ENCODE assay signal across 8 mouse cellular contexts in the genomic region with DNA sequence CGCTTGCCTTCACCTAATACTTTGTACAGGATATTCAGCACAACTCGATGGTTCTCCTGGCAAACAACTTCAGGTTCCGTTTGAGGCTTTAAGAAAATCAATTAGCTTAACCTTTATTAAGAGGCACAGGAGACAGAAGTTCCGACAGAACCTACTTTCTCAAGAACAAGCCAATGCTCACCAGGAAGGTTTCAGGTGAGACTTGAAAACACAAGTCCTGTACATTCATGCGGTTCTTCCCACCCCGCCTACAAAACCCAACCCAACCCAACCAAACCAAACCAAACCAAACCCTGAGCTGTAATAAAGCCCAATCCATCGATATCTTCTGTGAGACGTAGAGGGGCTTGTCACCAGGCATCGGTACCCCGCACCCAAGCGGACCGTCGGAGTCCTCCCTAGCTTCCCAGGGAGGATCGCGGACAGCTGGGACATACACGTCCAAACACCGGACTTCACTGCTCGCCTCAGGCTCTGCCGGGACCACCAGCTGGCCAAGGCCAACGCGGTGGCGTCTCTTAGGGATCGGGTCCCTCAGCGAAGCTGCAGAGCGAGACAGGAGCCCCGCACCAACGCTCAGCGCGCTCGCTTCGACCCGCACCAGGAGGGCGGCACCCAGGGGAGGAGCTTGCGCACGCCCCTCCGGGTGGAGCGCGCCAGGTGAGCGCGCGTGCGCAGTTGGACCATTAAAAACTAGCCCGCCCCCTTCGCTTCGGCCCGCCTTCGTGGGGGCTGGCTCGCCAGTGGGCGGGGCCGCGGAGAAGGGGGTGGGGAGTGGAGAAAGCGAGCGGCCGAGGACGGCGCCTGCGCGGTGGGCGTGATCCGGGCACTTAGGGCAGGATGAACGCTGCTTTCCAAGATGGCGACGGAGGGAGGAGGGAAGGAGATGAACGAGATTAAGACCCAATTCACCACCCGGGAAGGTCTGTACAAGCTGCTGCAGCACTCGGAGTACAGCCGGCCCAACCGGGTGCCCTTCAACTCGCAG. TPM values are rescaled to one million over a fixed set of nuclear protein-coding genes. Genes with fewer than 3 reads are reported as not detected.
DNase-seq lines count a peak whose midpoint lies in the region; ATAC-seq and TF ChIP-seq lines count a peak whose summit lies in the region.

A gene (plus strand): TSS at position 775 of the 988 bp plus-strand sequence.

- no peak for TF ChIP-seq RAD21 in CH12.LX (IDR thresholded peaks at IDR 0.05; ENCODE audit: low read depth, low read length)

- H3K4me1 ChIP-seq in CH12.LX (ENCODE audit: control insufficient read depth in 1 of 2, insufficient read depth in 2 of 2) = peaks cover 3 to 24% of the 10 kb centered on the region in 2 experiments
- H3K4me1 ChIP-seq in forebrain, embryonic 12.5 days = peaks cover 23% of the 10 kb centered on the region
- H3K4me1 ChIP-seq in heart, postnatal 0 days (ENCODE audit: control insufficient read depth, insufficient read depth) = peaks cover 8% of the 10 kb centered on the region
- H3K4me1 ChIP-seq in liver, embryonic 16.5 days (ENCODE audit: control insufficient read depth, low read depth, low read length) = peaks cover 20% of the 10 kb centered on the region
- peaks cover 26% of the 10 kb centered on the region for H3K4me1 ChIP-seq in neural tube, embryonic 13.5 days (replicated peaks)
- H3K4me1 ChIP-seq in testis, adult 2 months (ENCODE audit: control insufficient read depth, insufficient read depth, low read length) = peaks cover 7% of the 10 kb centered on the region

- TF ChIP-seq POLR2A in CH12.LX (IDR thresholded peaks at IDR 0.05; ENCODE audit: low read depth, low read length) = peak; percentile 80
- peak; percentile 92 for TF ChIP-seq POLR2A in testis, adult 2 months (IDR thresholded peaks at IDR 0.05; ENCODE audit: control insufficient read depth, low read depth, low read length)

- H3K27me3 ChIP-seq in CH12.LX (replicated peaks) = peaks cover 14% of the 10 kb centered on the region
- H3K27me3 ChIP-seq in forebrain, embryonic 12.5 days = peaks cover 21% of the 10 kb centered on the region
- H3K27me3 ChIP-seq in heart, postnatal 0 days (ENCODE audit: control insufficient read depth, insufficient read depth, low read length) = no peaks in the 10 kb centered on the region
- peaks cover 7% of the 10 kb centered on the region for H3K27me3 ChIP-seq in liver, embryonic 16.5 days (ENCODE audit: control insufficient read depth, insufficient read depth, low read depth, low read length)
- H3K27me3 ChIP-seq in neural tube, embryonic 13.5 days = no peaks in the 10 kb centered on the region; the same call in none of the 2 replicates
- no peaks in the 10 kb centered on the region for H3K27me3 ChIP-seq in testis, adult 2 months (ENCODE audit: control insufficient read depth, insufficient read depth, low read length)

- no peak for TF ChIP-seq EP300 in CH12.LX (IDR thresholded peaks at IDR 0.05; ENCODE audit: low read length)
- no peak for TF ChIP-seq EP300 in heart, postnatal 0 days (IDR thresholded peaks at IDR 0.05; ENCODE audit: low read depth)

- H3K9me3 ChIP-seq in CH12.LX (replicated peaks; ENCODE audit: low read length) = peaks cover 5% of the 10 kb centered on the region
- no peaks in the 10 kb centered on the region for H3K9me3 ChIP-seq in forebrain, embryonic 12.5 days
- H3K9me3 ChIP-seq in heart, postnatal 0 days (replicated peaks; ENCODE audit: control insufficient read depth, low read length) = no peaks in the 10 kb centered on the region
- no peaks in the 10 kb centered on the region for H3K9me3 ChIP-seq in liver, embryonic 16.5 days (replicated peaks; ENCODE audit: control insufficient read depth, low read length)
- H3K9me3 ChIP-seq in neural tube, embryonic 13.5 days = no peaks in the 10 kb centered on the region

- ATAC-seq in forebrain, embryonic 12.5 days (ENCODE audit: low FRiP score) = peak; percentile 97
- ATAC-seq in heart, postnatal 0 days (ENCODE audit: insufficient read depth, low read depth) = peak; percentile 99
- ATAC-seq in liver, embryonic 16.5 days (ENCODE audit: low read depth) = peak; percentile 96
- peak; percentile 96 for ATAC-seq in neural tube, embryonic 13.5 days (ENCODE audit: low read depth)

- peak within 1 kb of the TSS; percentile 82 for H3K9ac ChIP-seq in CH12.LX (ENCODE audit: insufficient read depth, low read depth)
- H3K9ac ChIP-seq in forebrain, embryonic 12.5 days = peak within 1 kb of the TSS; percentile 97
- peak within 1 kb of the TSS; percentile 86 for H3K9ac ChIP-seq in heart, postnatal 0 days (replicated peaks; ENCODE audit: low read depth, low read length)
- H3K9ac ChIP-seq in liver, embryonic 16.5 days (ENCODE audit: low read depth, low read length) = peak within 1 kb of the TSS; percentile 99
- peak within 1 kb of the TSS; percentile 97 for H3K9ac ChIP-seq in neural tube, embryonic 13.5 days

- no peak for TF ChIP-seq CTCF in CH12.LX (conservative IDR thresholded peaks at IDR 0.05 in 1 of 2, IDR thresholded peaks at IDR 0.05 in 1 of 2; ENCODE audit: low read depth in 2 of 2, low read length in 2 of 2)
- TF ChIP-seq CTCF in heart, postnatal 0 days (IDR thresholded peaks at IDR 0.05; ENCODE audit: low read depth) = no peak
- no peak for TF ChIP-seq CTCF in testis, adult 2 months (IDR thresholded peaks at IDR 0.05; ENCODE audit: control insufficient read depth, insufficient read depth, insufficient replicate concordance, low read depth, low read length)

- in situ Hi-C loops in CH12.LX (cut with MboI; ENCODE audit: low pct_ligation_motif_present, low pct_unique_long_range_greater_than_20kb, low sequenced_read_pairs) = loop anchor here (10.0 kb wide), 1 partner anchor 107 kb away; a partner anchor contains a TSS

- peak; percentile 91 for DNase-seq in CH12.LX (ENCODE audit: extremely low read depth)
- peak; percentile 93 for DNase-seq in c-Kit-positive CD71-positive TER-119-negative erythroid progenitor cells, embryonic 14.5 days (ENCODE audit: low read depth)
- peak; percentile 92 for DNase-seq in heart, postnatal 0 days (ENCODE audit: low spot score)
- peak; percentile 99 for DNase-seq in kidney, postnatal 4 days

- WGBS in forebrain, embryonic 12.5 days = 1% methylated on average over 68 of the region's 69 CpGs
- WGBS in heart, postnatal 0 days = under 1% methylated on average over 66 of the region's 69 CpGs
- WGBS in liver, embryonic 16.5 days (ENCODE audit: insufficient replicate concordance) = 1% methylated on average over 69 of the region's 69 CpGs
- WGBS in neural tube, embryonic 13.5 days = 1% methylated on average over 68 of the region's 69 CpGs

- H3K4me3 ChIP-seq in CH12.LX (replicated peaks in 1 of 3; ENCODE audit: low read depth in 2 of 3, low read length in 2 of 3, poor library complexity in 1 of 3) = peak within 1 kb of the TSS; percentile 90 to 98 (median 91)
- peak within 1 kb of the TSS; percentile 99 for H3K4me3 ChIP-seq in forebrain, embryonic 12.5 days (replicated peaks)
- H3K4me3 ChIP-seq in heart, postnatal 0 days (ENCODE audit: low read depth, low read length) = peak within 1 kb of the TSS; percentile 79
- H3K4me3 ChIP-seq in liver, embryonic 16.5 days (ENCODE audit: low read depth, low read length) = peak within 1 kb of the TSS; percentile 100
- H3K4me3 ChIP-seq in neural tube, embryonic 13.5 days = peak within 1 kb of the TSS; percentile 99
- peak within 1 kb of the TSS; percentile 97 for H3K4me3 ChIP-seq in testis, adult 2 months (ENCODE audit: control insufficient read depth, low read depth, low read length)

- H3K4me2 ChIP-seq in CH12.LX (ENCODE audit: insufficient read depth, low read depth, poor library complexity, severe bottlenecking) = peak within 1 kb of the TSS; percentile 89
- peak within 1 kb of the TSS; percentile 95 for H3K4me2 ChIP-seq in forebrain, embryonic 12.5 days
- H3K4me2 ChIP-seq in heart, postnatal 0 days (ENCODE audit: low read depth, low read length) = peak within 1 kb of the TSS; percentile 90
- peak within 1 kb of the TSS; percentile 100 for H3K4me2 ChIP-seq in liver, embryonic 16.5 days (ENCODE audit: low read depth, low read length)
- peak within 1 kb of the TSS; percentile 89 for H3K4me2 ChIP-seq in neural tube, embryonic 13.5 days

- H3K79me2 ChIP-seq in CH12.LX (replicated peaks; ENCODE audit: control insufficient read depth, extremely low read depth, insufficient read depth, poor library complexity, severe bottlenecking) = peaks cover 34% of the 10 kb centered on the region

- dilution Hi-C loops in CH12.LX (cut with MboI; ENCODE audit: extremely low pct_ligation_motif_present, extremely low pct_unique_long_range_greater_than_20kb, low sequenced_read_pairs) = no loop called here

- H3K36me3 ChIP-seq in CH12.LX (replicated peaks in 1 of 2; ENCODE audit: control insufficient read depth in 1 of 2, insufficient read depth in 1 of 2, low read length in 1 of 2) = peaks cover 0 to 14% of the 10 kb centered on the region in 2 experiments
- H3K36me3 ChIP-seq in forebrain, embryonic 12.5 days (replicated peaks) = no peaks in the 10 kb centered on the region
- H3K36me3 ChIP-seq in heart, postnatal 0 days (replicated peaks; ENCODE audit: control insufficient read depth, insufficient read depth, low read length) = no peaks in the 10 kb centered on the region
- H3K36me3 ChIP-seq in liver, embryonic 16.5 days (ENCODE audit: control insufficient read depth, insufficient read depth) = no peaks in the 10 kb centered on the region
- no peaks in the 10 kb centered on the region for H3K36me3 ChIP-seq in neural tube, embryonic 13.5 days
- H3K36me3 ChIP-seq in testis, adult 2 months (ENCODE audit: control insufficient read depth, insufficient read depth, low read length) = no peaks in the 10 kb centered on the region; the same call in 1 of the 2 replicates

- H3K27ac ChIP-seq in CH12.LX (ENCODE audit: insufficient read depth, low read depth) = no peak within 1 kb of the TSS
- H3K27ac ChIP-seq in forebrain, embryonic 12.5 days = peak within 1 kb of the TSS; percentile 90
- peak within 1 kb of the TSS; percentile 70 for H3K27ac ChIP-seq in heart, postnatal 0 days (ENCODE audit: low read depth)
- peak within 1 kb of the TSS; percentile 84 for H3K27ac ChIP-seq in liver, embryonic 16.5 days (ENCODE audit: low read length)
- H3K27ac ChIP-seq in neural tube, embryonic 13.5 days (replicated peaks) = peak within 1 kb of the TSS; percentile 92
- H3K27ac ChIP-seq in testis, adult 2 months (ENCODE audit: control insufficient read depth, insufficient read depth, low read depth, low read length) = peak within 1 kb of the TSS; percentile 96

TF ChIP-seq in CH12.LX, 34 proteins besides CTCF, POLR2A, EP300 and RAD21 (continues in another document):
- TF ChIP-seq NELFE (IDR thresholded peaks at IDR 0.05; ENCODE audit: low read depth, low read length) = peak; percentile 80

RNA-seq across cellular contexts. Expression of the gene that starts here (rescaled TPM):
- total RNA-seq in CH12.LX (2012; rRNA removed) (26.2 and 27.4 TPM in 2 replicates), CH12.LX (2014; rRNA removed) (20.5 and 22.8 TPM in 2 replicates)
- 16.1 and 17.9 TPM in 2 replicates for polyA plus RNA-seq in CH12.LX (2012; ENCODE audit: insufficient read length, low read depth)
- 28.2 and 33.5 TPM in 2 replicates for polyA plus RNA-seq in forebrain, embryonic 12.5 days (2016; fragmentation: Nextera tagmentation; extraction: Ambion mirVana)
- total RNA-seq in heart, postnatal 0 days (2014; rRNA removed; ENCODE audit: low replicate concordance) = 36.9 and 45.8 TPM in 2 replicates
- polyA plus RNA-seq in heart, postnatal 0 days (2015; fragmentation: Nextera tagmentation; extraction: Ambion mirVana) = 10.7 and 12.1 TPM in 2 replicates
- 8.4 and 9.3 TPM in 2 replicates for polyA plus RNA-seq in liver, embryonic 16.5 days (2015; fragmentation: Nextera tagmentation; extraction: Ambion mirVana)
- polyA plus RNA-seq in neural tube, embryonic 13.5 days (2015; fragmentation: Nextera tagmentation; extraction: Ambion mirVana) = 27.1 and 28.0 TPM in 2 replicates
- 15.0 and 17.0 TPM in 2 replicates for polyA plus RNA-seq in testis, adult 2 months (2012; rRNA removed)
